Mouse (Mus musculus): Measurements from ENCODE around the gene Olfr56. TPM values are rescaled to one million over a fixed set of nuclear protein-coding genes. Genes with fewer than 3 reads are reported as not detected.

Olfr56 gene
- polyA plus RNA-seq, 1 experiment from 2014 or later = 0.10 TPM

DNA sequence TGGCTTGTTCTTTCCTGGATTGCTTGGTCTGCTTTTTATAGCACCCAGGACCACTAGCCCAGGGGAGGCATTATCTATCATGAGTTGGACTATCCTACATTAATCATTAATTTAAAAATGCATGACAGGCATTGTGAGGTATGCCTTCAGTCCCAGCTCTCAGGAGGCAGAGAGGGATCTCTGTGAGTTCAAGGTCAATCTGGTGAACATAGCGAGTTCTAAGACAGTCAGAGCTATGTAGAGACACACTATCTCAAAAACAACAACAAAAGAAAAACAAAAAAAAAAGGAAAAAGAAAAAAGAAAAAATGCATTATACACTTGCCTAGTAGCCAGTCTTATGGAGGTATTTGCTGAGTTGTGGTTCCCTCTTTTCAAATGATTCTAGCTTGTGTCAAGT, 105.7 kb downstream of the Olfr56 start:
- H3K9me3 ChIP-seq (replicated peaks) = no peaks in the 10 kb centered on the region
- whole genome bisulfite sequencing = 64% methylated on average over 1 of the region's 1 CpGs
- H3K36me3 ChIP-seq = no peaks in the 10 kb centered on the region
- no peak overlapping the region for H3K4me3 ChIP-seq
- H3K4me2 ChIP-seq = no peak overlapping the region
- H3K27ac ChIP-seq = no peak overlapping the region
- H3K4me1 ChIP-seq (replicated peaks) = peaks cover 9% of the 10 kb centered on the region
- H3K27me3 ChIP-seq = no peaks in the 10 kb centered on the region
- ATAC-seq (replicated peaks; ENCODE audit: insufficient number of reproducible peaks, insufficient read depth, low FRiP score, low read depth) = no peak
- no peak overlapping the region for H3K9ac ChIP-seq

DNA sequence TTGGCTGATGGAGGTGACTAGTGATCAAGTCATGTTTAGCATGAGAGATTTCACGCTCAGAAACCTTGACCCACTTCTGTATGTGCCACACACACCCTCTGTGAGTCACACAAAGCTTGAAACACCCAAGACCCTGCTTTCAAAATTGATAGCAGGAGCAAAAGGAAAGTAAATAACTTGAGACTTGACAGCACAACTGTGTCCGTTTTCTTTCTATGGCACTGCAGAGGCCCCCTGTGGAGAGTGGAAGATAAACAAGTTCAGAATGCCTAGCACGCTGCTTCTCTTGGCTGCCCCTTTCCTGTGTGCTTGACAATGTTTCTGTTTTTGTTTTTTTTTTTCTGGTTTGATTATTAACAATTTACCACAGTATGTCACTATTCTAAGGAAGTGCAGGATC, 106.2 kb downstream of the Olfr56 start:
- 22% methylated on average over 3 of the region's 3 CpGs for WGBS
- Histone ChIP-seq H3K27ac (no peak overlapping the region), H3K4me1 (replicated peaks) (peaks cover 9% of the 10 kb centered on the region)

GRCm38 (mm10) chr11:49086858-49087361, 108.2 kb downstream of the Olfr56 start:
- Histone ChIP-seq H3K9ac (no peak overlapping the region), H3K27me3 (no peaks in the 10 kb centered on the region), H3K4me3 (no peak overlapping the region), H3K27ac (no peak overlapping the region), H3K4me2 (peak overlapping the region; percentile 32; the same call in 1 of the 2 replicates), H3K9me3 (replicated peaks) (no peaks in the 10 kb centered on the region), H3K36me3 (no peaks in the 10 kb centered on the region), H3K4me1 (replicated peaks) (peaks cover 9% of the 10 kb centered on the region)
- no peak for ATAC-seq (replicated peaks; ENCODE audit: insufficient number of reproducible peaks, insufficient read depth, low FRiP score, low read depth)
- WGBS = 69% methylated on average over 6 of the region's 6 CpGs

More for the DNA sequence above, 106.2 kb downstream of the Olfr56 start:
- Histone ChIP-seq H3K4me3 (no peak overlapping the region), H3K9ac (no peak overlapping the region), H3K9me3 (replicated peaks) (no peaks in the 10 kb centered on the region), H3K4me2 (no peak overlapping the region), H3K27me3 (no peaks in the 10 kb centered on the region), H3K36me3 (no peaks in the 10 kb centered on the region)
- no peak for ATAC-seq (replicated peaks; ENCODE audit: insufficient number of reproducible peaks, insufficient read depth, low FRiP score, low read depth)

DNA sequence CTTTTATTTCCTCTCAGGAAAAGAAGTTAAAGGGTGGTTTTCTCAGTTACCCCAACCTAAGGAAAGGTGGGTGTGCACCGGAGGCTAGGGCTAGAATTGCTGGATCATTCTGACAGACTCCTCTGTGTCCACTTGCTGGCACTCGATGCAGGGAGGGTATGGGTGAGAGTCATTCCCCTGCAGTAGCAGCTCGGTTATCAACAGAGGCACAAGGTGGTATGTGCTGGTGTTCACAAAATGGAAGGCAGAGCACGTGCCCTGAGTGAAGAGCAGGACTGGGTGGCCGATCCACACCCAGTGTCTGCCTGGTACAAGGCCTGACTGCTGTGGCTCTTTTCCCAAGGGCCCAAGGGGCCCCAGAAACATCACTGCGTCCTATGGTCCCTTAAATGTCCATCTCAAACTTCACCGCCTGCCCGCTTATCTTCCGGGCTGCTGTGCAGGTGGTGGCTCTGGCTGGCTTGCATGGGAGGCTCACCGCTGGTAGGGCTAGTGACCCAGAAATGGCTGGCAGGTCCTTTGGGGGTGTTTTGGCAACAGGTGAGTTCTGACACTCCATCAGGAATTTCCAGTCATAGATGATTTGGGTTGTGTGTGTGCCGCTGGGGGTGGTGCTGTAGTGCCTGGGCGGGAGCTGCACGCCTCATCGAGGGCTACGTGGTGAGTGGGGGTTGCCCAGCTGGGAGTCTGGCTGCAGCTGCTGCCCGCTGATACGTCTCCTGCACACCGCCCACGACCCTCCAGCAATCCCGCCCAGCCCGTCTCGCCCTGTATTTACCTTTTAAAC, 109.3 kb downstream of the Olfr56 start:
- ATAC-seq (replicated peaks; ENCODE audit: insufficient number of reproducible peaks, insufficient read depth, low FRiP score, low read depth) = 0 out of 2 replicates have a peak, but pooled peaks have one; percentile 31

GRCm38 (mm10) chr11:49088990-49089652, 110.4 kb downstream of the Olfr56 start:
- no peak for ATAC-seq (replicated peaks; ENCODE audit: insufficient number of reproducible peaks, insufficient read depth, low FRiP score, low read depth)
- H3K4me3 ChIP-seq = no peak overlapping the region
- H3K4me1 ChIP-seq (replicated peaks) = peaks cover 9% of the 10 kb centered on the region
- no peaks in the 10 kb centered on the region for H3K27me3 ChIP-seq
- no peak overlapping the region for H3K27ac ChIP-seq
- 88% methylated on average over 5 of the region's 5 CpGs for WGBS
- H3K9me3 ChIP-seq (replicated peaks) = no peaks in the 10 kb centered on the region
- H3K9ac ChIP-seq = no peak overlapping the region
- no peak overlapping the region for H3K4me2 ChIP-seq
- no peaks in the 10 kb centered on the region for H3K36me3 ChIP-seq

More for the DNA sequence above, 109.3 kb downstream of the Olfr56 start:
- peak overlapping the region; percentile 30 for H3K4me3 ChIP-seq
- peak overlapping the region; percentile 56 for H3K4me2 ChIP-seq
- H3K27me3 ChIP-seq = no peaks in the 10 kb centered on the region
- no peak overlapping the region for H3K9ac ChIP-seq
- 30% methylated on average over 22 of the region's 22 CpGs for WGBS
- H3K27ac ChIP-seq = no peak overlapping the region
- peaks cover 9% of the 10 kb centered on the region for H3K4me1 ChIP-seq (replicated peaks)
- H3K9me3 ChIP-seq (replicated peaks) = no peaks in the 10 kb centered on the region
- H3K36me3 ChIP-seq = no peaks in the 10 kb centered on the region

DNA sequence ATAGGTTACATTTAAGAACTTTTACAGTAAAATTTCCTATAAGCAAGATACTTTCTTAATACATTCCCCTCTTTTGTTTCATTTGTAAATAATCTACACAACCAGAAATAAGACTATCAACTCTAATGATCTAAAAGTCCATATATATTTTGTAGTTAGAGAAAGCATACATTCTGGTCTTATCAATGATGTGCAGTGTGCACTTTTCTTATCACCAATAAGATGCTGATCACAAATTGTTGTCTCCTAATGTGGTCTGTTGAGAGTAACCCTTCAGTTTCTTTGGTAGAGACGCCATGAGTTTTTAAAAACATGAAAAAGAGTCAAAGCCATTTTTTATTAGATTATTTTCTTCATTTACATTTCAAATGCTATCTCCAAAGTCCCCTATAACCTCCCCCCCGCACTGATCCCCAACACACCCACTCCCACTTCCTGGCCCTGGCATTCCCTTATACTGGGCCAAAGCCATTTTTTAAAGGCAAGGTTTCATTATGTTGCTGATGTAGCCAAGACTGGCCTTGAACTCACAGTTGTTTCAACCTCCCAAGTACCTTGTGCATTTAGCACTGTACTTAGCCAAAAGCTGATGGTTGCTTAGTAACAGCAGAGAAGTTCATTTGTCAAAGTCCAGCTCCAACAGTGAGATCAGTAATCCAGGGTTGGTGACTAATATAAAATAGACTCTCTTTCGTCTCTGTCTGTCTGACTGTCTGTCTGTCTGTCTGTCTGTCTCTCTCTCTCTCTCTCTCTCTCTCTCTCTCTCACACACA, 111.2 kb downstream of the Olfr56 start:
- no peak overlapping the region for H3K27ac ChIP-seq
- peaks cover 6% of the 10 kb centered on the region for H3K4me1 ChIP-seq (replicated peaks)
- H3K9me3 ChIP-seq (replicated peaks) = no peaks in the 10 kb centered on the region
- no peak overlapping the region for H3K9ac ChIP-seq
- WGBS = 78% methylated on average over 3 of the region's 3 CpGs
- no peak for ATAC-seq (replicated peaks; ENCODE audit: insufficient number of reproducible peaks, insufficient read depth, low FRiP score, low read depth)
- no peak overlapping the region for H3K4me2 ChIP-seq
- no peak overlapping the region for H3K4me3 ChIP-seq
- no peaks in the 10 kb centered on the region for H3K36me3 ChIP-seq
- no peaks in the 10 kb centered on the region for H3K27me3 ChIP-seq

DNA sequence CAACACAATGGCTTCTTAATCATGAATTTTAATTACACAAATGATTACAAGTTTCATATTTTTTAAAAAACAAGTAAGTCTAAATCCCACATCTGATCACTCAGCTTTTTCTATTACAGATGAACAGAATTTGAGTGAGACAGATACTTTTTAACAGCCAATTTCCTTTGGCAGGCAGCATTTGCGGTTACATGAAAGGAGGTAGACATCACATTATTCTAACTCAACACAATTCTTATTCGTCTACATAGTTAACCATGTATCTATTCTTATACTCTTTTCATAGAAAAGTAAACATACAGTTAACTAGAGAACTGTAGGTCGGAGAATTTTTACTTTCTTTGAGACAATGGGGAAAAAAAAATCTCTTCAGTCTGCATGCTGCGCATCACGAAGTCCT, 111.9 kb downstream of the Olfr56 start:
- WGBS = 77% methylated on average over 5 of the region's 5 CpGs
- Histone ChIP-seq H3K4me1 (replicated peaks) (peaks cover 6% of the 10 kb centered on the region), H3K4me3 (no peak overlapping the region), H3K9me3 (replicated peaks) (no peaks in the 10 kb centered on the region), H3K4me2 (no peak overlapping the region), H3K9ac (no peak overlapping the region), H3K27ac (no peak overlapping the region), H3K36me3 (no peaks in the 10 kb centered on the region), H3K27me3 (no peaks in the 10 kb centered on the region)
- no peak for ATAC-seq (replicated peaks; ENCODE audit: insufficient number of reproducible peaks, insufficient read depth, low FRiP score, low read depth)

GRCm38 (mm10) chr11:49091171-49091570, 112.5 kb downstream of the Olfr56 start:
- no peak overlapping the region for H3K27ac ChIP-seq
- ATAC-seq (replicated peaks; ENCODE audit: insufficient number of reproducible peaks, insufficient read depth, low FRiP score, low read depth) = no peak
- H3K4me2 ChIP-seq = no peak overlapping the region
- no peaks in the 10 kb centered on the region for H3K27me3 ChIP-seq
- peaks cover 6% of the 10 kb centered on the region for H3K4me1 ChIP-seq (replicated peaks)
- H3K9me3 ChIP-seq (replicated peaks) = no peaks in the 10 kb centered on the region
- WGBS = 63% methylated on average over 4 of the region's 4 CpGs
- H3K4me3 ChIP-seq = no peak overlapping the region
- no peak overlapping the region for H3K9ac ChIP-seq
- H3K36me3 ChIP-seq = no peaks in the 10 kb centered on the region

- no peak for ATAC-seq (replicated peaks; ENCODE audit: insufficient number of reproducible peaks, insufficient read depth, low FRiP score, low read depth)
- H3K36me3 ChIP-seq = no peaks in the 10 kb centered on the region
- H3K27me3 ChIP-seq = no peaks in the 10 kb centered on the region
- no peak overlapping the region for H3K27ac ChIP-seq
- H3K9me3 ChIP-seq (replicated peaks) = no peaks in the 10 kb centered on the region
- 87% methylated on average over 1 of the region's 1 CpGs for WGBS
- no peak overlapping the region for H3K9ac ChIP-seq
- H3K4me2 ChIP-seq = no peak overlapping the region
- H3K4me1 ChIP-seq (replicated peaks) = peaks cover 6% of the 10 kb centered on the region
- H3K4me3 ChIP-seq = no peak overlapping the region
Observed at GRCm38 (mm10) chr11:49092053-49092586, 113.4 kb downstream of the Olfr56 start.

GRCm38 (mm10) chr11:49092786-49093185, 114.1 kb downstream of the Olfr56 start:
- Histone ChIP-seq H3K4me2 (no peak overlapping the region), H3K9ac (no peak overlapping the region), H3K4me1 (replicated peaks) (peaks cover 6% of the 10 kb centered on the region), H3K36me3 (no peaks in the 10 kb centered on the region), H3K4me3 (no peak overlapping the region), H3K27ac (no peak overlapping the region), H3K27me3 (no peaks in the 10 kb centered on the region), H3K9me3 (replicated peaks) (no peaks in the 10 kb centered on the region)
- ATAC-seq (replicated peaks; ENCODE audit: insufficient number of reproducible peaks, insufficient read depth, low FRiP score, low read depth) = no peak
- WGBS = 76% methylated on average over 2 of the region's 2 CpGs

All from heart, embryonic 15.5 days (tissue).